Mouse (Mus musculus) limb, embryonic 10.5 days (tissue): ENCODE data around the gene Mdc1. TPM values are rescaled to one million over a fixed set of nuclear protein-coding genes. Genes with fewer than 3 reads are reported as not detected.
A peak's percentile ranks its signal among the peaks of the same experiment; 100 is the strongest.

ENCODE experiments used
- DNase-seq: peaks from one replicate; pipeline ENCODE4 v3.0.0-alpha.2; 2017; ENCODE audit warnings: low spot score
- H3K27ac ChIP-seq: fragments of 300-500 bp; sonication (generic); 2 replicates; pipeline ENCODE4 v1.5.1; 2016; ENCODE audit warnings: mild to moderate bottlenecking
- H3K27me3 ChIP-seq: fragments of 300-500 bp; sonication (generic); 2 replicates; pipeline ENCODE4 v1.6.1; 2016; ENCODE audit warnings: low read depth, mild to moderate bottlenecking; ENCODE audit not compliant: poor library complexity, severe bottlenecking
- H3K36me3 ChIP-seq: fragments of 300-500 bp; sonication (generic); 2 replicates; pipeline ENCODE4 v1.6.1; 2016; ENCODE audit warnings: mild to moderate bottlenecking, moderate library complexity
- H3K4me1 ChIP-seq: fragments of 300-500 bp; sonication (generic); 2 replicates; pipeline ENCODE4 v1.6.1; 2016
- H3K4me3 ChIP-seq: fragments of 300-500 bp; sonication (generic); 2 replicates; pipeline ENCODE4 v1.5.1; 2016; ENCODE audit warnings: mild to moderate bottlenecking, moderate library complexity
- H3K9me3 ChIP-seq: fragments of 300-500 bp; sonication (generic); replicated peaks from 2 replicates; pipeline ENCODE4 v1.6.1; 2016; ENCODE audit warnings: mild to moderate bottlenecking
- WGBS: fragments of 180-500 bp; shearing (Covaris S2); methylation state at CpG from one replicate; pipeline ENCODE4 v1.1.7; 2016; 5-methylcytosine and 5-hydroxymethylcytosine counted together
- polyA plus RNA-seq: library from polyadenylated mRNA; unstranded; fragments of >200 nt; fragmentation: Nextera tagmentation; extraction: Ambion mirVana; gene quantifications from 2 replicates; pipeline ENCODE4 v1.2.1, GENCODE M21; 2016

Gene Mdc1
- polyA plus RNA-seq, 1 experiment from 2014 or later, result 27.3 TPM

GRCm38 (mm10) chr17:35829737-35830136, 11.6 kb upstream of the Mdc1 start:
- no peaks in the 10 kb centered on the region for H3K9me3 ChIP-seq
- peaks cover 16% of the 10 kb centered on the region for H3K4me1 ChIP-seq

DNA sequence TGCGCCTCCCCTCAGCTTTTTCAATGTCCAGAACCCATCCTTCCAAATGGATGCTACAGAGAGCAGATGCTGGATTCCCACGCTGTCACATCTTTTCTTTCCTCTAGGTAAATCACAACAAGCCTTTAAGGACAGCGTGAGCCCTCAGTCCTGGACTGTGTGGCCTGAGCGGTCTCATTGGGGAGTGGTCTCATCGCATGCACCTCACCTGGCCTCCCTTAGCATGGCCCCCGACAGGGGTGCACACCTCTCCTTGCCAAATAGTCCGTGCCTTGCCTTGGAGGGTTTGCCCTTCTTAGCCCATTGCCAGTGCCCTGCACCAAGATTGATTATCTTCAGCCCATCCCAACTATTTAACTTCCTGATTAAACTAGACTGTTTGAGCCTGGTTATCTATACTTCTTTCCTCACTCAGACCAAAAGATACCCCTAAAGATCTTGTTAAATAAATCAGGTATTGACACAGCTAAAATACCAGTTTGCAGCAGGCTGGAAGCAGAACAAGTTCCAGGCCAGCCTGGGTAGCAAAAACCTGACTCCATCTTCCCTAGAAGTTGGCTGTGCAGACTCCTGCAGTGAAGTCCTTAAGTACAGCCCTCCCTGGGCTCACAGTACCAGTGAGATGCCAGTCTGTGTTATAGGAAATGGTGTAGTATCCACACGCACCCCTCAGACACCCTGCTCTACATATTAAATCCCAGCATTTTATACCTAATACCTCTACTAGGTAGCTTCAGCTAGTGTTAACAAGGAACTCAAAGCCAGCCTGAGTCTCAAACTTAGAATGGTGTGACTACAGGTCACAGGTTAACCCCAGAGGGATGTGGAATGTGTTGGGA, 8.7 kb upstream of the Mdc1 start:
- no peak for DNase-seq
- 70% methylated on average over 8 of the region's 8 CpGs for WGBS
- peaks cover 80% of the 10 kb centered on the region for H3K36me3 ChIP-seq
- no peaks in the 10 kb centered on the region for H3K27me3 ChIP-seq
- no peaks in the 10 kb centered on the region for H3K9me3 ChIP-seq
- 0 out of 2 replicates have a peak overlapping the region, but pooled peaks have one; percentile 6 for H3K4me3 ChIP-seq
- no peak overlapping the region for H3K27ac ChIP-seq
- H3K4me1 ChIP-seq, result peaks cover 31% of the 10 kb centered on the region

More at GRCm38 (mm10) chr17:35829737-35830136, 11.6 kb upstream of the Mdc1 start:
- Histone ChIP-seq H3K27ac (peak overlapping the region; percentile 46; the same call in 1 of the 2 replicates), H3K4me3 (peak overlapping the region; percentile 33), H3K27me3 (no peaks in the 10 kb centered on the region), H3K36me3 (peaks cover 85% of the 10 kb centered on the region)
- WGBS, result 3% methylated on average over 21 of the region's 21 CpGs
- peak; percentile 91 for DNase-seq

- Histone ChIP-seq H3K4me1 (peaks cover 31% of the 10 kb centered on the region), H3K27me3 (no peaks in the 10 kb centered on the region), H3K4me3 (0 out of 2 replicates have a peak overlapping the region, but pooled peaks have one; percentile 6), H3K9me3 (no peaks in the 10 kb centered on the region), H3K36me3 (peaks cover 73% of the 10 kb centered on the region), H3K27ac (no peak overlapping the region)
- peak; percentile 55 for DNase-seq
- WGBS, result 20% methylated on average over 5 of the region's 5 CpGs
These were observed 8.0 kb upstream of the Mdc1 start for GRCm38 (mm10) chr17:35833239-35833751.

GRCm38 (mm10) chr17:35833894-35834293, 7.4 kb upstream of the Mdc1 start:
- WGBS, result 67% methylated on average over 5 of the region's 5 CpGs
- Histone ChIP-seq H3K36me3 (peaks cover 69% of the 10 kb centered on the region), H3K4me1 (peaks cover 33% of the 10 kb centered on the region), H3K4me3 (peak overlapping the region; percentile 85), H3K9me3 (no peaks in the 10 kb centered on the region), H3K27me3 (no peaks in the 10 kb centered on the region), H3K27ac (no peak overlapping the region)
- DNase-seq, result no peak

DNA sequence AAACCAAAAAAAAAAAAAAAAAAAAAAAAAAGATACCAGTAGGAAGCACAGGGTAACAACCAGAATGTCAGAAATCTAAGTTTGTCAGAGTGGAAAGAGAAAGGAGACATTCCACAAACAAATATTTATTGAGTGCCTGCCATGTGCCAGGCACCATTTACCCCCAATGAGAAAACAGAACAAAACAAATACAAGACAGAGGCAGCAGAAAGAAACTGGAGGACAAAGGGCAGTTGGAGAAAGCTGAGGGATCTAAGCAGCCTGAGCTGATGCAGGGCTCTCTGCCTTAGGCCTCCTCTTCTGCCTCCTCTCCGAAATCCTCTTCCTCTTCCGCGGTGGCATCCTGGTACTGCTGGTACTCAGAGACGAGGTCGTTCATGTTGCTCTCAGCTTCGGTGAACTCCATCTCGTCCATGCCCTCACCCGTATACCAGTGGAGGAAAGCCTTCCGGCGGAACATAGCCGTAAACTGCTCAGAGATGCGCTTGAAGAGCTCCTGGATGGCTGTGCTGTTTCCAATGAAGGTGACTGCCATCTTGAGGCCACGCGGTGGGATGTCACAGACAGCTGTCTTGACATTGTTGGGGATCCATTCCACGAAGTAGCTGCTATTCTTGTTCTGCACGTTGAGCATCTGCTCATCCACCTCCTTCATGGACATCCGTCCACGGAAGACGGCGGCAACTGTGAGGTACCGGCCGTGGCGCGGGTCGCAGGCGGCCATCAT, 6.5 kb upstream of the Mdc1 start:
- Histone ChIP-seq H3K9me3 (no peaks in the 10 kb centered on the region), H3K4me3 (peak overlapping the region; percentile 85), H3K4me1 (peaks cover 33% of the 10 kb centered on the region), H3K36me3 (peaks cover 65% of the 10 kb centered on the region), H3K27ac (no peak overlapping the region), H3K27me3 (no peaks in the 10 kb centered on the region)
- WGBS, result 87% methylated on average over 26 of the region's 26 CpGs
- DNase-seq, result no peak

DNA sequence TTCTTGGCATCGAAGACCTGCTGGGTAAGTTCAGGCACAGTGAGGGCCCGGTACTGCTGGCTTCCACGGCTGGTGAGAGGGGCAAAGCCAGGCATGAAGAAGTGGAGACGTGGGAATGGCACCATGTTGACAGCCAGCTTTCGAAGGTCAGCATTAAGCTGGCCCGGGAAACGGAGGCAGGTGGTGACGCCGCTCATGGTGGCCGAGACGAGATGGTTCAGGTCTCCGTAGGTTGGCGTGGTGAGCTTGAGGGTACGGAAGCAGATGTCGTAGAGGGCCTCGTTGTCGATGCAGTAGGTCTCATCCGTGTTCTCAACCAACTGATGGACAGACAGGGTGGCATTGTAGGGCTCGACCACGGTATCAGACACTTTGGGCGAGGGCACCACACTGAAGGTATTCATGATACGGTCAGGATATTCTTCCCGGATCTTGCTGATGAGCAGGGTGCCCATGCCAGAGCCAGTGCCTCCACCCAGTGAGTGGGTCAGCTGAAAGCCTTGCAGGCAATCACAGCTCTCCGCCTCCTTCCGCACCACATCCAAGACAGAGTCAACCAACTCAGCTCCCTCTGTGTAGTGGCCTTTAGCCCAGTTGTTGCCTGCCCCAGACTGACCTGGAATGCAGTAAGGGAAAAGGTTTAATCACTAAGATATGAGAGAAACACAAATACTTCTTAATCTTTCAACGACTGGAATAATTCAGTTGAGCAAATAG, 5.7 kb upstream of the Mdc1 start:
- WGBS, result 87% methylated on average over 26 of the region's 26 CpGs
- peaks cover 64% of the 10 kb centered on the region for H3K36me3 ChIP-seq
- peaks cover 28% of the 10 kb centered on the region for H3K4me1 ChIP-seq
- no peak for DNase-seq
- H3K9me3 ChIP-seq, result no peaks in the 10 kb centered on the region
- H3K4me3 ChIP-seq, result peak overlapping the region; percentile 85
- peak overlapping the region; percentile 98; the same call in 1 of the 2 replicates for H3K27ac ChIP-seq
- H3K27me3 ChIP-seq, result no peaks in the 10 kb centered on the region

- peaks cover 57% of the 10 kb centered on the region for H3K36me3 ChIP-seq
- no peaks in the 10 kb centered on the region for H3K27me3 ChIP-seq
- peaks cover 28% of the 10 kb centered on the region for H3K4me1 ChIP-seq
- H3K4me3 ChIP-seq, result peak overlapping the region; percentile 85
- peak; percentile 67 for DNase-seq
- peak overlapping the region; percentile 98 for H3K27ac ChIP-seq
- no peaks in the 10 kb centered on the region for H3K9me3 ChIP-seq
- WGBS, result 9% methylated on average over 24 of the region's 24 CpGs
These were observed 4.9 kb upstream of the Mdc1 start for GRCm38 (mm10) chr17:35836178-35836965.

GRCm38 (mm10) chr17:35836991-35837422, 4.3 kb upstream of the Mdc1 start:
- peak; percentile 95 for DNase-seq
- Histone ChIP-seq H3K27me3 (no peaks in the 10 kb centered on the region), H3K4me3 (peak overlapping the region; percentile 85), H3K4me1 (peaks cover 28% of the 10 kb centered on the region), H3K36me3 (peaks cover 50% of the 10 kb centered on the region), H3K9me3 (no peaks in the 10 kb centered on the region), H3K27ac (peak overlapping the region; percentile 98)
- 0% methylated on average over 25 of the region's 25 CpGs for WGBS

GRCm38 (mm10) chr17:35837487-35837886, 3.8 kb upstream of the Mdc1 start:
- Histone ChIP-seq H3K4me1 (peaks cover 33% of the 10 kb centered on the region), H3K4me3 (peak overlapping the region; percentile 85)
- peak; percentile 77 for DNase-seq

GRCm38 (mm10) chr17:35838122-35838544, 3.2 kb upstream of the Mdc1 start, which contains the start of gene Tubb5:
Tubb5 (minus strand) TSS chr17:35838306.
- H3K4me3 ChIP-seq, result peak within 1 kb of the TSS; percentile 85
- peak; percentile 96 for DNase-seq
- H3K27ac ChIP-seq, result peak within 1 kb of the TSS; percentile 98
- H3K4me1 ChIP-seq, result peaks cover 40% of the 10 kb centered on the region
- H3K36me3 ChIP-seq, result peaks cover 39% of the 10 kb centered on the region
- H3K9me3 ChIP-seq, result no peaks in the 10 kb centered on the region
- no peaks in the 10 kb centered on the region for H3K27me3 ChIP-seq
- WGBS, result 1% methylated on average over 29 of the region's 29 CpGs

More at GRCm38 (mm10) chr17:35837487-35837886, 3.8 kb upstream of the Mdc1 start:
- H3K36me3 ChIP-seq, result peaks cover 46% of the 10 kb centered on the region
- under 1% methylated on average over 18 of the region's 18 CpGs for WGBS
- peak overlapping the region; percentile 98 for H3K27ac ChIP-seq
- H3K9me3 ChIP-seq, result no peaks in the 10 kb centered on the region
- H3K27me3 ChIP-seq, result no peaks in the 10 kb centered on the region

- 2% methylated on average over 5 of the region's 5 CpGs for WGBS
- Histone ChIP-seq H3K4me3 (peak overlapping the region; percentile 85), H3K9me3 (no peaks in the 10 kb centered on the region), H3K27me3 (no peaks in the 10 kb centered on the region), H3K27ac (peak overlapping the region; percentile 98), H3K4me1 (peaks cover 41% of the 10 kb centered on the region), H3K36me3 (peaks cover 35% of the 10 kb centered on the region)
- peak; percentile 57 for DNase-seq
These were observed 2.7 kb upstream of the Mdc1 start for GRCm38 (mm10) chr17:35838570-35838969.
